Mouse (Mus musculus) myocyte (in vitro differentiated cells): ENCODE results near the gene Ube2e1.

Experiments used
- CEBPB ChIP-seq: IDR thresholded peaks from 2 replicates; pipeline ENCODE4 v1.6.1; 2011; ENCODE audit warnings: mild to moderate bottlenecking, moderate library complexity; ENCODE audit not compliant: poor library complexity, insufficient read depth, severe bottlenecking
- E2F4 ChIP-seq: IDR thresholded peaks from one replicate; pipeline ENCODE4 v1.6.1; 2011; ENCODE audit warnings: mild to moderate bottlenecking, control low read depth, moderate library complexity; ENCODE audit not compliant: insufficient read depth
- MAX ChIP-seq: IDR thresholded peaks from one replicate; pipeline ENCODE4 v1.6.1; 2011; ENCODE audit warnings: low read depth, mild to moderate bottlenecking, control low read depth
- MYOD1 ChIP-seq, 3 experiments: IDR thresholded peaks; one replicate each; pipeline ENCODE4 v1.6.1; 2011; ENCODE audit warnings: control low read depth in 2 of 3, low read depth in 2 of 3, mild to moderate bottlenecking in 2 of 3, moderate library complexity in 1 of 3; ENCODE audit not compliant: insufficient read length in 2 of 3, control insufficient read depth in 1 of 3
- MYOG ChIP-seq, 3 experiments: IDR thresholded peaks; one replicate each; pipeline ENCODE4 v1.6.1; 2011; ENCODE audit warnings: control low read depth in 2 of 3, low read depth in 2 of 3, mild to moderate bottlenecking in 2 of 3; ENCODE audit not compliant: insufficient read length in 2 of 3, control insufficient read depth in 1 of 3, insufficient read depth in 1 of 3
- POLR2A ChIP-seq: IDR thresholded peaks from one replicate; pipeline ENCODE4 v1.6.1; 2011; ENCODE audit warnings: low read depth, mild to moderate bottlenecking, control low read depth, moderate library complexity; ENCODE audit not compliant: insufficient read length
- POLR2AphosphoS2 ChIP-seq: IDR thresholded peaks from one replicate; pipeline ENCODE4 v1.6.1; 2011; ENCODE audit warnings: low read depth, control low read depth; ENCODE audit not compliant: insufficient read length
- REST ChIP-seq: IDR thresholded peaks from one replicate; pipeline ENCODE4 v1.6.1; 2011; ENCODE audit warnings: mild to moderate bottlenecking, control low read depth, moderate library complexity; ENCODE audit not compliant: insufficient read depth, insufficient read length
- USF1 ChIP-seq: IDR thresholded peaks from one replicate; pipeline ENCODE4 v1.6.1; 2011; ENCODE audit warnings: low read depth, mild to moderate bottlenecking, control low read depth, moderate library complexity

GRCm38 (mm10) chr14:18287391-18287790 is 44.3 kb downstream of the Ube2e1 start:
- TF ChIP-seq POLR2AphosphoS2 (no peak), POLR2A (no peak), MAX (no peak), E2F4 (no peak), REST (no peak), CEBPB (no peak), USF1 (no peak), MYOD1 (IDR thresholded peaks at IDR 0.05; ENCODE audit: control insufficient read depth in 1 of 3, insufficient read length in 2 of 3, low read depth in 2 of 3) (no peak), MYOG (IDR thresholded peaks at IDR 0.05; ENCODE audit: control insufficient read depth in 1 of 3, insufficient read depth in 1 of 3, insufficient read length in 2 of 3, low read depth in 2 of 3) (no peak)
